Mouse (Mus musculus): ENCODE results near the gene Stx6. TPM values are rescaled to one million over a fixed set of nuclear protein-coding genes. Genes with fewer than 3 reads are reported as not detected.

Stx6 gene
- polyA plus RNA-seq, 1 experiment from 2014 or later = 36.9 TPM

DNA sequence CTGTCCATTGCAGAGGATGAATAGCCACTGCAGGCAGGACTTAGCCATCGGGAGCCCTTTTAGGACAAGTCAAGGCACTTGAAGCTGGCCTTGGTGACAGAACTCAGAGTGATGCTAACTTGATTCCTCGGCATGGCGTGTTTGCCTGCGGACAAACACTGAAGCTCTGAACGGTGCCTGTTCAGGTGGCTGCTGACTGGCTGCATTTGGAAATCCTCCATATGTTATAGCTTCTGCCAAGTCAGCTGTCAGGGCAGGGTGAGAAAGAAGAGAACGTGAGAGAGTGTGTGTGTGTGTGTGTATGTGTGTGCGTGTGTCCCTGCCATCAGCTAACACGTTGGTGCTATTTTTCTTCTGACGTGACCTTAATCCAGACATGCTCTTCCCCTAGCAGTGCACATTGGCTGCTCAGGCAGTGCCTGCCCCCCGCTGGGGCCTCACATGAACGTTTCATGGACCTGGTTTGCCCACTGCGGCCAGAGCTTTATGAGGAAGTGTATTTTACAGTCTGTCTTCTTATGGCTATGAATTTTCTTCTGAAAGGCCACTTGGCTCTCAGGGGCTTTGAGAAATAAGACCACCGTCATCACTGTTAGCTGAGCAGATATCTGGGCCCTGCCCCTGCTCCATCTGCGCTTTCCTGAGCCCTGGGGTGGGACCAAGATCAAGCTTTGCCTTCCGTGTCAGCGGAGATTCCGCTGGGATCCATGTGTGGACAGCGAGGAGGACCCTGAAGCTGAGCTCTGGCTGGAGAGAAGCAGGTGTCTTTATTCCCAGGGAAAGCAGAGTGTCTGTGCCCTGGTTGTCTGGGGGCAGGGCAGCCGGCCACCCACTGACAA, 47.5 kb downstream of the Stx6 start:
- H3K4me3 ChIP-seq (ENCODE audit: low read depth, low read length) = no peak overlapping the region
- H3K36me3 ChIP-seq (ENCODE audit: control insufficient read depth, insufficient read depth, low read length) = peaks cover 7% of the 10 kb centered on the region; the same call in 1 of the 2 replicates
- no peaks in the 10 kb centered on the region for H3K9me3 ChIP-seq (ENCODE audit: control insufficient read depth, low read length)
- H3K27me3 ChIP-seq (replicated peaks; ENCODE audit: control insufficient read depth, insufficient read depth, low read length) = no peaks in the 10 kb centered on the region
- H3K9ac ChIP-seq (ENCODE audit: low read depth, low read length) = no peak overlapping the region
- H3K27ac ChIP-seq (ENCODE audit: low read depth, low read length) = no peak overlapping the region
- DNase-seq (ENCODE audit: low spot score) (no peak), ATAC-seq (replicated peaks; ENCODE audit: low FRiP score) (no peak)
- 0 out of 2 replicates have a peak, but pooled peaks cover 3% of the 10 kb centered on the region for H3K4me1 ChIP-seq (replicated peaks; ENCODE audit: control insufficient read depth, insufficient read depth, low read length)
- H3K4me2 ChIP-seq = no peak overlapping the region
- 80% methylated on average over 19 of the region's 19 CpGs for WGBS

DNA sequence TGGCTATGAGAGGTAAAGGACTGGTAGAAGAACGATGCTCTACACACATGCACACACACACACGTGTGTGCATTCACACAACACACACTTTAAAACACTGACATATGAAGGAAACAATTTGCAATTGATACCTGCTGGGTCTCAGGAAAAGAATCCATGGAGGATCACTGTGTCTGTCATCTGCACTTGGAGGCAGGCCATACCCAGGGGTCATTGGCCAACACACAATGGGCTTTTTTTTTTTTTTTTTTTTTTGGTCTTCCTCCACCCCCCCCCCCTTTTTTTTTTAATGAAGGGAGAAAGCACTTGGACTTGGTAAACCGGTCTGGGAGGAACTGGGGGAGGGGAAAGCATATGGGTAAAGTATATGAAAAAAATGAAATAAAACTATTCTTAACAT, 49.3 kb downstream of the Stx6 start:
- no peak overlapping the region for H3K4me3 ChIP-seq (ENCODE audit: low read depth, low read length)
- peaks cover 2% of the 10 kb centered on the region; the same call in 1 of the 2 replicates for H3K36me3 ChIP-seq (ENCODE audit: control insufficient read depth, insufficient read depth, low read length)
- ATAC-seq (replicated peaks; ENCODE audit: low FRiP score) (no peak), DNase-seq (ENCODE audit: low spot score) (no peak)
- peaks cover 10% of the 10 kb centered on the region; the same call in 1 of the 2 replicates for H3K4me1 ChIP-seq (replicated peaks; ENCODE audit: control insufficient read depth, insufficient read depth, low read length)
- no peaks in the 10 kb centered on the region for H3K9me3 ChIP-seq (ENCODE audit: control insufficient read depth, low read length)
- no peak overlapping the region for H3K4me2 ChIP-seq
- H3K27me3 ChIP-seq (replicated peaks; ENCODE audit: control insufficient read depth, insufficient read depth, low read length) = no peaks in the 10 kb centered on the region
- WGBS = 79% methylated on average over 3 of the region's 3 CpGs
- H3K27ac ChIP-seq (ENCODE audit: low read depth, low read length) = no peak overlapping the region
- H3K9ac ChIP-seq (ENCODE audit: low read depth, low read length) = no peak overlapping the region

DNA sequence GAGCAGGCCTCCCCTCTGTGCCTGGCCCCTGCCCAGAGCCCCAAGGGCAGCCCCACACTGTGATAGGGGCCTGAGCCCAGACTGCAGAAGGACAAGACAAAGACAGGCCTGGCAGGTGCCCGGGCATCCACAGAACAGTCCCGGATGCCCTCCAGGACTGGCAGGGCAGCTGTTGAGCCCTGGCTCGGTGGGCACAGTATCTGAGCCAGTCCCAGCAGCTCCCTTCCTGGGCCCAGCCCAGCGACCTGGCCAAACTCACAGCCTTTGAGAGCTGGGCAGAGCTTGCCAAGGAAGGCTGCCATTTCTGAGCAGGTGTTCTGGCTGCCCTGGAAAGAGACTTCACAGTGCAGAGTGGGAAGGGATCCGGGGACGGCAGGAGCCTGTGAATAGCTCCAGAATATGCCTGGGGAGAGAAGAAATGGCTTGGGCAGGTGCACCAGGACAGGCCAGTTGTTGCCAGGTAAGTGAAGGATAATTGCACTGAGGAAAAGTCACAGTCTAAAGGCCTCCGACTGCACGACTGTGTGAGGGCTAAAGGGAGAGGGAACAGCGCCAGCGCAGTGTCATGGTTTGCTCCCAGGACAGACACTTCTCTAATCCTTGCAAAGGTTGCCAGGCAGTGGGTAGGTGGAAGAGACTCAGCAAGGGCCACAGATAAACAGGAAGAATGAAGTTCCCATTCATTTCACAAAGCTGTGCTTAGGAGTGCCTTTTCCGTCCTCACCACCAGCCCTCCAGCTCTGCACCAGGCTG, 51.7 kb downstream of the Stx6 start:
- WGBS = 74% methylated on average over 11 of the region's 11 CpGs
- Histone ChIP-seq H3K36me3 (ENCODE audit: control insufficient read depth, insufficient read depth, low read length) (peaks cover 2% of the 10 kb centered on the region; the same call in 1 of the 2 replicates), H3K4me3 (ENCODE audit: low read depth, low read length) (no peak overlapping the region), H3K9me3 (ENCODE audit: control insufficient read depth, low read length) (no peaks in the 10 kb centered on the region), H3K4me1 (replicated peaks; ENCODE audit: control insufficient read depth, insufficient read depth, low read length) (peaks cover 20% of the 10 kb centered on the region; the same call in 1 of the 2 replicates), H3K9ac (ENCODE audit: low read depth, low read length) (no peak overlapping the region), H3K27me3 (replicated peaks; ENCODE audit: control insufficient read depth, insufficient read depth, low read length) (no peaks in the 10 kb centered on the region), H3K27ac (ENCODE audit: low read depth, low read length) (no peak overlapping the region), H3K4me2 (no peak overlapping the region)
- DNase-seq (ENCODE audit: low spot score) (no peak), ATAC-seq (replicated peaks; ENCODE audit: low FRiP score) (no peak)

DNA sequence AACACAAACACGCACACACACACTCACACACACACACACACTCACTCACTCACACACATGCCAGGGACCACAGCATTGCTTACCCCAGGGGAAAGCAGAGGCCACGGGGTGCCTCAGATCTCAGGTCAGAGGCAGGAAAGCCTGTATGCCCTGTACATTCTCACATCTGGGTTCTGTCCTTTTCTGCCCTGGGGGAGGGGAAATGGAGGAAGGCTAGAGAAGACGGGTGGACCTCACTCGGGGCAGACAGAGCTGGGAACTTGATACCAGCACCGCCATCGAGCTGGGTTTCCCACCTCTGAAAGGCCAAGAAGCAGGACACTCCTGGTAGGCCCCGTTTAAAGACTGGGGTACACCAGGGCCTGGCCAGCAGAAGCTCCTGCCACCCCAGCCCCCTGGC, 52.5 kb downstream of the Stx6 start:
- ATAC-seq (replicated peaks; ENCODE audit: low FRiP score) = no peak
- Histone ChIP-seq H3K9ac (ENCODE audit: low read depth, low read length) (no peak overlapping the region), H3K27me3 (replicated peaks; ENCODE audit: control insufficient read depth, insufficient read depth, low read length) (no peaks in the 10 kb centered on the region), H3K9me3 (ENCODE audit: control insufficient read depth, low read length) (no peaks in the 10 kb centered on the region), H3K27ac (ENCODE audit: low read depth, low read length) (no peak overlapping the region), H3K4me1 (replicated peaks; ENCODE audit: control insufficient read depth, insufficient read depth, low read length) (peaks cover 24% of the 10 kb centered on the region; the same call in 1 of the 2 replicates), H3K36me3 (ENCODE audit: control insufficient read depth, insufficient read depth, low read length) (peaks cover 2% of the 10 kb centered on the region; the same call in 1 of the 2 replicates), H3K4me3 (ENCODE audit: low read depth, low read length) (no peak overlapping the region), H3K4me2 (no peak overlapping the region)
- WGBS = 39% methylated on average over 7 of the region's 7 CpGs
- no peak for DNase-seq (ENCODE audit: low spot score)

DNA sequence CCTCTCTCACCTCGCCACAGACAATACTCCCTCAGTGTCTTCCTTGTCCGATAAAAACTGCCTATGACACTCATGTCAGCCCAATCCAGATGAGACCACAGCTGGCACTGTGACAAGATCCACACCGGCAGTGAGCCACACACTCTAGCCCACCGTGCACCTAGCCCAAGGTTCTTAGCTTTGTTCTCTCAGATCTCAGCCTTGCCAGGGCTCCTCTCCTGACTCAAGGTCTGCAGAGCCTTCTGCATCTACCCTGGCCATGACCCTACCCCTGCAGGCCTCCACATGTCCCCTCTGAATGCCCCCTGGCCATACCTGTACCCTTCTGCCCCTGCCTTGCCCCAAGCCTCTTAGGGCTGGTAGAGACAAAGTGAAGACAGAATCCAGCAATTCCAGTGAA, 53.6 kb downstream of the Stx6 start:
- DNase-seq (ENCODE audit: low spot score) (no peak), ATAC-seq (replicated peaks; ENCODE audit: low FRiP score) (no peak)
- Histone ChIP-seq H3K4me3 (ENCODE audit: low read depth, low read length) (no peak overlapping the region), H3K4me2 (no peak overlapping the region), H3K27me3 (replicated peaks; ENCODE audit: control insufficient read depth, insufficient read depth, low read length) (no peaks in the 10 kb centered on the region), H3K9ac (ENCODE audit: low read depth, low read length) (0 out of 2 replicates have a peak overlapping the region, but pooled peaks have one; percentile 34), H3K27ac (ENCODE audit: low read depth, low read length) (no peak overlapping the region; the same call in 1 of the 2 replicates), H3K4me1 (replicated peaks; ENCODE audit: control insufficient read depth, insufficient read depth, low read length) (peaks cover 24% of the 10 kb centered on the region; the same call in 1 of the 2 replicates), H3K36me3 (ENCODE audit: control insufficient read depth, insufficient read depth, low read length) (peaks cover 2% of the 10 kb centered on the region; the same call in 1 of the 2 replicates), H3K9me3 (ENCODE audit: control insufficient read depth, low read length) (no peaks in the 10 kb centered on the region)
- WGBS = 58% methylated on average over 4 of the region's 4 CpGs

DNA sequence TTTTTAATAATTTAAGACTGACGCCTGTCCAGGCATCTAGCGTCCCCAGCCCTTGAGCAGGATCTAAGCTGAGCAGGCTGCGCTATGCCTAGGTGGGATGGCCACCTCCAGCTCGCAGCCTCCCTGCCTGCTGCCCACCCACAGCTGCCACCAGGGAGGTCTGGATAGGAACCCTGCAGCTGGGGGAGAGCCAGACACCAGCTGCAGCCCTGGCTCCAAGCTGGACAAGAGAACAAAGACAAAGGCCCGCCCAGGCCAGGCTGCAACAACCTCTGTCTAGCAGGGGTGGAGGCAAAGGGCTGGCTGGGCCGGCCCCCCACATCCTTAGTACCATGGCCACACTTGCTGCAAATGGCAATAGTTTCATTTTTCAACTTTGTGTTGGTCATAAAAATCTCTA, 54.0 kb downstream of the Stx6 start:
- Histone ChIP-seq H3K27me3 (replicated peaks; ENCODE audit: control insufficient read depth, insufficient read depth, low read length) (no peaks in the 10 kb centered on the region), H3K4me1 (replicated peaks; ENCODE audit: control insufficient read depth, insufficient read depth, low read length) (peaks cover 24% of the 10 kb centered on the region; the same call in 1 of the 2 replicates), H3K4me3 (ENCODE audit: low read depth, low read length) (no peak overlapping the region), H3K9ac (ENCODE audit: low read depth, low read length) (no peak overlapping the region), H3K4me2 (no peak overlapping the region), H3K27ac (ENCODE audit: low read depth, low read length) (no peak overlapping the region; the same call in 1 of the 2 replicates), H3K36me3 (ENCODE audit: control insufficient read depth, insufficient read depth, low read length) (peaks cover 2% of the 10 kb centered on the region; the same call in 1 of the 2 replicates), H3K9me3 (ENCODE audit: control insufficient read depth, low read length) (no peaks in the 10 kb centered on the region)
- DNase-seq (ENCODE audit: low spot score) (no peak), ATAC-seq (replicated peaks; ENCODE audit: low FRiP score) (peak; percentile 35; the same call in 1 of the 2 replicates)
- WGBS = 51% methylated on average over 6 of the region's 6 CpGs

DNA sequence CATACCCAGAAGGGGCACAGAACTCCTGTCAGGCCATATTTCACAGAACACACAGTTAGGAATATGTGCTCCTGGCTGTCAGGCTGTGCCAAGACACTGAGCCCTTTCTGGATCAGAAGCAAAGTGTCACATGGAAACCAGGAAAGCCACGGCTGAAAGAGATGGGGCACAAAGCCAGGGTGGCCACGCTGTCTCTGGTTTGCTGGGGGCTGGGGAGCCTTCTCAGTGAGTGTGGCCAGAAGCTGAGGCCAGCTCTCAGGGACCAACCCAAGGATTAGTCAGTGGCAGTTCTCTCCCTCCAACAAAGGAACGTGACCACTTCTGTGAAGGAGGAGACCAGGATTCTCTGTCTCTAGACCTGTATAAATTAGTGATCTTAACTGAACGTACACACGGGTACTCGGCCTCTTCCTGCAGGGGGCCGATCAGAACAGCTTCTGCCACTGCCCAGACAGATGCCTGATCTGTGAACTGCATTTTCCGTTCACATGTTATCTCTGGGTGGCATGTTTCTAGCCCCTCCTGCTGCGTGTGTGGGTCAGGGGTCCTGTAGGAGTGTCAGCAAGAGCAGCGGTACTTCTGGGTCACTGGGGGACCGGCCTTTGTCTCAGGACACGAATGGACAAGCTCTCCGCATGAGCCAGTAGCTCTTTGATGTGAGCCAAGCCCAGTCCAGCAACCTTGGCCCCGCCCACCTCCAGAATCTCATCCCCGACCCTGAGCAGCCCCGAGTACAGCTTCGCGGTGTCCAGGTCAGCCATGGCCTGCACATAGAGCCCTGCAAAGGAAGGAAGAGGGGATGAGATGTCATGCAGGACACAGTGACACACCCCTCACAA, 54.6 kb downstream of the Stx6 start:
- no peaks in the 10 kb centered on the region for H3K9me3 ChIP-seq (ENCODE audit: control insufficient read depth, low read length)
- H3K27me3 ChIP-seq (replicated peaks; ENCODE audit: control insufficient read depth, insufficient read depth, low read length) = no peaks in the 10 kb centered on the region
- H3K27ac ChIP-seq (ENCODE audit: low read depth, low read length) = no peak overlapping the region
- DNase-seq (ENCODE audit: low spot score) = no peak
- no peaks in the 10 kb centered on the region for H3K36me3 ChIP-seq (ENCODE audit: control insufficient read depth, insufficient read depth, low read length)
- ATAC-seq (replicated peaks; ENCODE audit: low FRiP score) = no peak
- H3K9ac ChIP-seq (ENCODE audit: low read depth, low read length) = no peak overlapping the region
- peaks cover 24% of the 10 kb centered on the region; the same call in 1 of the 2 replicates for H3K4me1 ChIP-seq (replicated peaks; ENCODE audit: control insufficient read depth, insufficient read depth, low read length)
- 49% methylated on average over 18 of the region's 18 CpGs for WGBS
- no peak overlapping the region for H3K4me2 ChIP-seq
- H3K4me3 ChIP-seq (ENCODE audit: low read depth, low read length) = no peak overlapping the region

DNA sequence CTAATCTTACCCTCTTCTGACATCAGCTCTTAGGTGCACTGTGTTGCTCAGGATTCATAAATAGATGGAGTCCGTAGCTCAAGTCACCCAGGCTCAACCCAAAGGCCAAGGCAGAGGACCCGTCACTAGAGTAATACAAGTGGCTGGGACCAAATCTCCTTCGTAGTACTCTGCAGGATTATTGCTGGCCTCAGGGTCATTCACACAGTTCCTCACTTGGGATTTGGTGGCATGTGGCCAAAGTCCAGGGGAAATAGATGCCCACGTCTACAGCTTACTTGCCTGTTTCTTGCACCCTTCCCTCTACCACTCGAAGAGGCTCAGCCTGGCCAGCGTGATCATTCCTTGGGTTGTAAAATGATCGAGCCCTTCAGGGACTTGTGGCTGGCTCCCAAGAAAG, 55.4 kb downstream of the Stx6 start:
- Histone ChIP-seq H3K27me3 (replicated peaks; ENCODE audit: control insufficient read depth, insufficient read depth, low read length) (no peaks in the 10 kb centered on the region), H3K27ac (ENCODE audit: low read depth, low read length) (no peak overlapping the region), H3K9ac (ENCODE audit: low read depth, low read length) (no peak overlapping the region), H3K36me3 (ENCODE audit: control insufficient read depth, insufficient read depth, low read length) (no peaks in the 10 kb centered on the region), H3K9me3 (ENCODE audit: control insufficient read depth, low read length) (no peaks in the 10 kb centered on the region), H3K4me1 (replicated peaks; ENCODE audit: control insufficient read depth, insufficient read depth, low read length) (peaks cover 24% of the 10 kb centered on the region; the same call in 1 of the 2 replicates), H3K4me3 (ENCODE audit: low read depth, low read length) (no peak overlapping the region), H3K4me2 (no peak overlapping the region)
- DNase-seq (ENCODE audit: low spot score) = no peak
- no peak for ATAC-seq (replicated peaks; ENCODE audit: low FRiP score)
- 81% methylated on average over 7 of the region's 7 CpGs for whole genome bisulfite sequencing
